Mouse (Mus musculus) heart, embryonic 16.5 days (tissue): ENCODE data around the gene Naaladl2. TPM values are rescaled to one million over a fixed set of nuclear protein-coding genes. Genes with fewer than 3 reads are reported as not detected.

Experiments
- ATAC-seq: fragments of 200-750 bp; cut with Nextera tagmentation; replicated peaks from 2 replicates; pipeline ENCODE4 v1.8.0; 2017; ENCODE audit warnings: moderate number of reproducible peaks; ENCODE audit not compliant: insufficient read depth, low FRiP score; ENCODE audit errors: extremely low read depth
- H3K27ac ChIP-seq: fragments of 300-500 bp; sonication (generic); 2 replicates; pipeline ENCODE4 v1.5.1; 2014; ENCODE audit warnings: mild to moderate bottlenecking, low read length, control low read depth, moderate library complexity
- H3K27me3 ChIP-seq: fragments of 300-500 bp; sonication (generic); 2 replicates; pipeline ENCODE4 v1.6.1; 2014; ENCODE audit warnings: low read length, mixed read lengths; ENCODE audit not compliant: control insufficient read depth, insufficient read depth
- H3K36me3 ChIP-seq: fragments of 300-500 bp; sonication (generic); 2 replicates; pipeline ENCODE4 v1.6.1; 2014; ENCODE audit not compliant: control insufficient read depth, insufficient read depth
- H3K4me1 ChIP-seq: fragments of 300-500 bp; sonication (generic); 2 replicates; pipeline ENCODE4 v1.6.1; 2014; ENCODE audit warnings: low read length, mixed read lengths; ENCODE audit not compliant: control insufficient read depth, insufficient read depth
- H3K4me2 ChIP-seq: fragments of 300-500 bp; sonication (generic); 2 replicates; pipeline ENCODE4 v1.6.1; 2014; ENCODE audit warnings: low read depth, mild to moderate bottlenecking, control low read depth, low read length
- H3K4me3 ChIP-seq: fragments of 300-500 bp; sonication (generic); 2 replicates; pipeline ENCODE4 v1.5.1; 2014; ENCODE audit warnings: mild to moderate bottlenecking, control low read depth, low read length
- H3K9ac ChIP-seq: fragments of 300-500 bp; sonication (generic); 2 replicates; pipeline ENCODE4 v1.6.1; 2014; ENCODE audit warnings: low read length, control low read depth
- H3K9me3 ChIP-seq: fragments of 300-500 bp; sonication (generic); replicated peaks from 2 replicates; pipeline ENCODE4 v1.6.1; 2016; ENCODE audit warnings: low read length; ENCODE audit not compliant: control insufficient read depth
- WGBS: fragments of 180-500 bp; shearing (Covaris S2); extraction: QIAGEN DNeasy Blood & Tissue Kit; methylation state at CpG from one replicate; pipeline ENCODE4 v1.1.7; 2014; 5-methylcytosine and 5-hydroxymethylcytosine counted together
- polyA plus RNA-seq: library from polyadenylated mRNA; unstranded; fragments of >200 nt; fragmentation: Nextera tagmentation; extraction: Ambion mirVana; gene quantifications from 2 replicates; pipeline ENCODE4 v1.2.1, GENCODE M21; 2015

Naaladl2 gene
- polyA plus RNA-seq: 1.7 and 2.5 TPM in 2 replicates

- under 1% methylated on average over 91 of the region's 93 CpGs for WGBS
- Histone ChIP-seq H3K4me3 (peak within 1 kb of the TSS; percentile 74), H3K4me2 (peak within 1 kb of the TSS; percentile 89), H3K27me3 (no peaks in the 10 kb centered on the region), H3K27ac (peak within 1 kb of the TSS; percentile 23; the same call in 1 of the 2 replicates), H3K36me3 (no peaks in the 10 kb centered on the region), H3K4me1 (peaks cover 2% of the 10 kb centered on the region; the same call in 1 of the 2 replicates), H3K9me3 (no peaks in the 10 kb centered on the region), H3K9ac (peak within 1 kb of the TSS; percentile 73)
- peak; percentile 91 for ATAC-seq
Observed at GRCm38 (mm10) chr3:25143555-25144311, at the start of gene Naaladl2. Gene Naaladl2 (minus strand): TSS chr3:25144261.

DNA sequence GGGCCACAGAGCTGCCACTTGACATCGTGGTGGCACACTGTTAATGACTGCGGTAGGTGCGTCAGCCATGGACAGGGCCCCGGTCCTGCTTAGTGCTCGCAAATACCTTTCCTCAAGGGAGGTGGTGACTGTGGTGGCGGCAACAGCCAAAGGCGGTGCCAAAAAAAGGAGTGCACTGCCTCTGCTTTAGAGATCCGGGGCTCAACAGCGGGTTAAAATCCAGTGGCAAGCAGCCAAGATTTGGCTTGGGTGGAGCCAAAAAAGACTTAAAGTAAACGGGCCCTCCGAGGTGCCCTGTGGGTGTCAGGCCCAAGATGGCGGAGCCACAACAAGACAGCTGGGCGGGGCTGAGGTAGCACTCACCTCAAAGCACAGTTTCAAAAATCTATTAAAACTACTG, 7.7 kb upstream of the Naaladl2 start:
- 88% methylated on average over 13 of the region's 13 CpGs for WGBS
- no peak overlapping the region for H3K4me2 ChIP-seq
- no peak overlapping the region for H3K9ac ChIP-seq
- no peaks in the 10 kb centered on the region for H3K4me1 ChIP-seq
- no peaks in the 10 kb centered on the region for H3K36me3 ChIP-seq
- ATAC-seq: no peak
- no peak overlapping the region for H3K4me3 ChIP-seq
- H3K9me3 ChIP-seq: peaks cover 22% of the 10 kb centered on the region
- no peak overlapping the region for H3K27ac ChIP-seq
- no peaks in the 10 kb centered on the region for H3K27me3 ChIP-seq

- H3K36me3 ChIP-seq: no peaks in the 10 kb centered on the region
- H3K4me1 ChIP-seq: peaks cover 2% of the 10 kb centered on the region; the same call in 1 of the 2 replicates
- no peak overlapping the region for H3K4me2 ChIP-seq
- H3K27ac ChIP-seq: no peak overlapping the region
- H3K4me3 ChIP-seq: no peak overlapping the region
- H3K27me3 ChIP-seq: no peaks in the 10 kb centered on the region
- no peak for ATAC-seq
- H3K9me3 ChIP-seq: peaks cover 14% of the 10 kb centered on the region
- H3K9ac ChIP-seq: no peak overlapping the region
Observed at GRCm38 (mm10) chr3:25147271-25147670, 3.2 kb upstream of the Naaladl2 start.

DNA sequence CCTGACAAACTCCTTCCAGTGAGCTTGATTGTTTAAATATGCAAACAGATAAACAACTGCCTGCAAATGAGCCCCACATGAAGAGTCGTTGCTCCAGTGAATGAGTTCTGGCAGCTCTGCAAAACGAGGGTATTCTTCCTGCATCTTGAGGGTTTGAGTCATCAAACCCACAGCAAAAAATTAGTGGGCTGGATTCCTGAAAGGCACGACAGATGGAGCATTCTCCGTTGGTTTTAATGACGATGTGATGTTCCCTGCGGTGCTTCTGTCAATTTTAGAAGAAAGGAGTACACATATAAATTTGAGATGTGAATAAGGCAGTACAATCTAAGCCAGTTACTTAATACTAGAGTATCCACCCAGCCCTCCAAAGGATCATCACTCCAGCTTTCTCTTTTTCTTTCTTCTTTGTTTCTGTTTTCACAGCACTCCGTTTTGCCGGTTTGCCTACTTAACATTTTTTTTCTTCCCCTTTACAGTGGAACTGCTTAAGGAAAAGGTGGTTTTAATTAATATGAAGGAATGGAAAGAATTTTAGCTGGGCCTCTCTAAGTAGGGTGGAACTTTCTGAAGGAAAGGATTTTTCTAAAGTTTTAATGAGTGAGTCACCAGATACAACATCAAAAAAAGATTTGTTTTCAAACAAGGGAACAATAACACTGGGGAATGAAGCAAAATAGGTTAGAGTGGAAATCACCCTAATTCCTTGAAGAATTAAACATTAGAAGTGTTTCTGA, 1.1 kb upstream of the Naaladl2 start:
- H3K9me3 ChIP-seq: peaks cover 7% of the 10 kb centered on the region
- no peak overlapping the region for H3K27ac ChIP-seq
- no peak overlapping the region for H3K4me2 ChIP-seq
- 43% methylated on average over 8 of the region's 8 CpGs for WGBS
- no peaks in the 10 kb centered on the region for H3K27me3 ChIP-seq
- H3K4me1 ChIP-seq: peaks cover 2% of the 10 kb centered on the region; the same call in 1 of the 2 replicates
- H3K9ac ChIP-seq: no peak overlapping the region
- H3K36me3 ChIP-seq: no peaks in the 10 kb centered on the region
- ATAC-seq: no peak
- no peak overlapping the region for H3K4me3 ChIP-seq

- 42% methylated on average over 6 of the region's 6 CpGs for WGBS
- Histone ChIP-seq H3K9me3 (no peaks in the 10 kb centered on the region), H3K36me3 (no peaks in the 10 kb centered on the region), H3K9ac (peak overlapping the region; percentile 73; the same call in 1 of the 2 replicates), H3K4me3 (peak overlapping the region; percentile 74), H3K27me3 (no peaks in the 10 kb centered on the region), H3K4me1 (peaks cover 2% of the 10 kb centered on the region; the same call in 1 of the 2 replicates), H3K4me2 (peak overlapping the region; percentile 89), H3K27ac (no peak overlapping the region)
- ATAC-seq: no peak
Observed at GRCm38 (mm10) chr3:25143111-25143510, 950 bp downstream of the Naaladl2 start.

- Histone ChIP-seq H3K4me2 (no peak overlapping the region), H3K9me3 (no peaks in the 10 kb centered on the region), H3K27me3 (no peaks in the 10 kb centered on the region), H3K4me1 (no peaks in the 10 kb centered on the region), H3K9ac (no peak overlapping the region), H3K27ac (no peak overlapping the region), H3K36me3 (no peaks in the 10 kb centered on the region), H3K4me3 (no peak overlapping the region)
- WGBS: 49% methylated on average over 3 of the region's 3 CpGs
- no peak for ATAC-seq
Observed at GRCm38 (mm10) chr3:25131848-25132247, 12.2 kb downstream of the Naaladl2 start.

DNA sequence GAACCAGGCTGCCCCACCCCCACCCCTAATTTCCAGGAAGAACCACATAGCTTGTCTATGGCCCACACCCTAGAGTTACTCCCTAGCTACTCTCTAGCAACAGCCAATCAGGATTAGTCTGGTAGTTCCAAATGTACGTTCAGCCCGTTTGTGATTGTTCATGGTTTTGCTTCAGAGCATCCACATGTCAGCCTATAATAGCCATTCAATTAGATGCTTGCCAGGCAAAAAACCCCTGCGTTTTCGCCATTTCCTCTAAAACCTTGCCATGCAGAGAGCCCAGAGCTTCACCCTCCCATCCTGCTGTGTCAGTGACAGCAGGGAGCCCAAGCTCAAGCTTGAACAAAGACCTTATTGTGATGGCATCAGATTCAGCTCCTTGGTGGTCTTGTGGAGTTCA, 16.2 kb downstream of the Naaladl2 start:
- no peaks in the 10 kb centered on the region for H3K36me3 ChIP-seq
- H3K4me1 ChIP-seq: no peaks in the 10 kb centered on the region
- no peak overlapping the region for H3K4me3 ChIP-seq
- H3K9me3 ChIP-seq: no peaks in the 10 kb centered on the region
- ATAC-seq: no peak
- H3K9ac ChIP-seq: no peak overlapping the region
- H3K27ac ChIP-seq: no peak overlapping the region
- H3K4me2 ChIP-seq: no peak overlapping the region
- 61% methylated on average over 4 of the region's 4 CpGs for WGBS
- no peaks in the 10 kb centered on the region for H3K27me3 ChIP-seq

- no peak for ATAC-seq
- H3K4me2 ChIP-seq: no peak overlapping the region
- H3K27me3 ChIP-seq: no peaks in the 10 kb centered on the region
- H3K4me1 ChIP-seq: no peaks in the 10 kb centered on the region
- H3K27ac ChIP-seq: no peak overlapping the region
- no peaks in the 10 kb centered on the region for H3K36me3 ChIP-seq
- H3K9me3 ChIP-seq: no peaks in the 10 kb centered on the region
- H3K9ac ChIP-seq: no peak overlapping the region
- WGBS: 36% methylated on average over 5 of the region's 5 CpGs
- no peak overlapping the region for H3K4me3 ChIP-seq
Observed at GRCm38 (mm10) chr3:25124919-25125846, 18.9 kb downstream of the Naaladl2 start.
